Mouse (Mus musculus) gastrocnemius, postnatal 14 days (tissue): ENCODE measurements at regions not wholly inside any gene's neighbourhood (a gene's known extent, or its start where the extent isn't known, plus 50 kb on each side); places are given as distances from the start of the nearest gene placed in this dataset.

Experiments used
- DNase-seq: peaks from one replicate; pipeline ENCODE4 v3.0.0; 2021; ENCODE audit warnings: mixed read lengths
- intact Hi-C: fragments of 180-260 bp; cut with DNase I; formaldehyde crosslinking; loops from one replicate; pipeline ENCODE4 v1.15.1; 2025; ENCODE audit warnings: low total_unique reads

- intact Hi-C loops: no loop called here
- DNase-seq: no peak
Observed at GRCm38 (mm10) chr3:143156733-143157524, 275.1 kb upstream of the Pkn2 start.

GRCm38 (mm10) chr3:143156174-143156573, 274.4 kb upstream of the Pkn2 start:
- intact Hi-C loops: no loop called here
- no peak for DNase-seq

GRCm38 (mm10) chr3:143155556-143155955, 273.8 kb upstream of the Pkn2 start:
- no peak for DNase-seq
- intact Hi-C loops: no loop called here

DNA sequence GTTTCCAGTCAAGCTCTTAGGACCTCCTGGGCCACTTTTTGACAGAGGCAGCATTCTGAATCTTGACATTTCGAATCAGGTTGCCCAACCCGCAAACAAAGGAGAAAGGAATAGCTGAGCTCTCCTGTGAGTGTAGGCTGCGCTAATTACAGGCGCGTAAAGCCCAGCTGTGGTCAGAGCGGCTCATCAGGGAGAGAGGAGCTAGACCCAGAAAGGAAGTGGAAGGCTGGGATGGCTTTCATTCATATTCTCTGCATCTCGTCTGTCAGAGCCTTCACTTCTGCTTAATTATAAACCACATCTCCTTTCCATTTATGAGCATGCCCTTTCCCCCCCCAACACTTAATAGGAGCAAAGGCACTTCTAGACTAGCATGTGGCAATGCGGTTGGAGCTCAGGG, 265.7 kb upstream of the Pkn2 start:
- no peak for DNase-seq
- intact Hi-C loops: no loop called here

DNA sequence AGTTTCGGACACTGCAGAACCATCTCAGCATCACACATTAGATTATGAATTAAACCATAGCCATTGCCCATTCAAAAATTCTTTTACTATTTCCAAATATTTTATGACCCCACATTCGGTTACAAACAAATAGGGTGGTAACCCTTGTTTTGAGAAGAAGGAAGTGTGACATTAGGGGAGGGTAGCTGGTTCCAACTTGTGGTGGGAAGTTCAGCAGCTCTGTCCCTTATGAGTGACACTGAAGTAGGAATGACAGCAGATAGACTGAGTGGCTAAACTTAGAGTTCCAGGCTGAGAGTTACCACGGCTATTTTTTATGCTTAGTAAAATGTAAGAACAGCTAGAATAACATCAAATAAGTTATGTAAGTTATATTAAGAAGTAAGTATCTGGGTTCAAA, 257.1 kb upstream of the Pkn2 start:
- intact Hi-C loops: no loop called here
- no peak for DNase-seq

DNA sequence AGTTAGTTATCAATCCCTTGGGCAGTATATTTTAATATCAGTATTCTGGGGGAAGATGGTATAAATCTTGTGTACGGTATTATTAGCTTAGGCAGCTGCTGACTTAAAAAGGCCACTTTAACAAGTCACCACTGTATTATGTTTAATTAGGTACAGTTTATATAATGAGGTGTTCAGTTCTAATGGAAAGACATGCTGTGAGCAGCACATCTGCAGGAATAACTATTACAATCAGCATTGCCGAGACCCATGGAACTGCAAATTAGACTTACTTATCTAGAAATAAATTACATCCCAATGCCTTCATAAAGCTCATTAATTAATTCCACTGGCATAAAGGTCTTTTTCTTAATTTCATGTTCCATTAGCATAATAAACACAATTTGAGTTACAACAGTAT, 252.7 kb upstream of the Pkn2 start:
- no peak for DNase-seq
- intact Hi-C loops: no loop called here

GRCm38 (mm10) chr3:143107733-143108291, 226.0 kb upstream of the Pkn2 start:
- DNase-seq: no peak
- intact Hi-C loops: no loop called here

- intact Hi-C loops: no loop called here
- DNase-seq: no peak
Observed at GRCm38 (mm10) chr3:143104734-143105133, 222.9 kb upstream of the Pkn2 start.

DNA sequence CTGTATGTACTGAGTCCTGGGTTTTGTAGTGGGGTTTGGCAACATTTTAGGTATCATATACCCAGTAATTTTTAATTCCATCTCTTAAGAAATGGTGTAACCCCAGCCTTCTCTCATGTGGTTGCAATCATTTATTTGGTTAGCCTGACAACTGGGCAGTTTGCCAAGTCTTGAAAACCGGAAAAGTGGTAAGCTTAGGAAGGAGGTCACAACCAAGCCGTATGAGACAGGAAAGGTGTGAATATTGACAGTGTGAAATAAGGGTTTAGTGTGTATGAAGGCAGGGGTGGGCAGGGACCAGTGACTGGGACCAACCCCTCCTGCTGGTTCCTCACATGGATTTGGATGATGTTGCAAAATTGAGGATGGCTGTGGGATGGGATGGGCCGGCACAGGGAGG, 221.5 kb upstream of the Pkn2 start:
- intact Hi-C loops: no loop called here
- no peak for DNase-seq

- intact Hi-C loops: no loop called here
- no peak for DNase-seq
Observed at GRCm38 (mm10) chr3:143100810-143101645, 219.2 kb upstream of the Pkn2 start.

GRCm38 (mm10) chr3:143100203-143100602, 218.4 kb upstream of the Pkn2 start:
- intact Hi-C loops: no loop called here
- DNase-seq: no peak

DNA sequence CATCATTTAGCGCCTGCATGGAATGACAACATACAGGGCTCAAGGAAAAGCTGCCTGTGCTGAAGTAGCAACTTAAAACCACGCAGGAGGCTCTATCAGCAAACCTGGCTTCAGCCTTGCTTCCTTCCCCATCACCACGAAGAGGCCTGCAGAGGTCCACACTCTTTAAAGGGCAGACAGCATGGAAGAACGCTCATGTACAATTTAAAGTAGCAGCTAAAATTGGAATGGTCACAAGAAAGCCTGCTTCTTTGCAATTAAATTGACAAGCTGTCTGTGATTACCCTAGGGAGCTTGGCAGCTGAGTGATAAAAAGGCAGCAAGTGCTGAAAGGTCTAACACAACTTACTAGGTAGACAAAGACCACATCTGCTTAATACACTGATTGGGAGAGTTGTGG, 210.4 kb upstream of the Pkn2 start:
- intact Hi-C loops: no loop called here
- no peak for DNase-seq

DNA sequence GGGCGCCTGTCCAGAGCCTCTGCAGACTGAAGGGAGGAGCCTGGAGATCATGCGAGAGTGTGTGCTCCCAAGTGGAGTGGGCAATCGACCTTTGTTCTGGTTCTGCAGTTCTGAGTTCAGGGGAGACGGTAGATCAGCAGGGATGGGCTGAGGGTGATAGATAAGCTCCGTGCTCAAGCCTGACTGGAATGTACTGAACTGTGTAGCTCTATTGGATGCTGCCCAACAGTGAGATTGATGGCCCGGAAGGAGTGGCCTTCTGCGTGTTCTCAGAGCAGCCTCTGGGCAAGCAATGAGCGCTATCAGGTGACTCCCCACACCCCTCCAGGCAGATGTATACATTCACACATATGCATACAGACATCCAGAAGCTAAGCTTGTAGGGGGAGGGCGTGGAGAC, 209.1 kb upstream of the Pkn2 start:
- DNase-seq: no peak
- intact Hi-C loops: no loop called here

- intact Hi-C loops: no loop called here
- DNase-seq: no peak
Observed at GRCm38 (mm10) chr3:143090316-143090715, 208.5 kb upstream of the Pkn2 start.

DNA sequence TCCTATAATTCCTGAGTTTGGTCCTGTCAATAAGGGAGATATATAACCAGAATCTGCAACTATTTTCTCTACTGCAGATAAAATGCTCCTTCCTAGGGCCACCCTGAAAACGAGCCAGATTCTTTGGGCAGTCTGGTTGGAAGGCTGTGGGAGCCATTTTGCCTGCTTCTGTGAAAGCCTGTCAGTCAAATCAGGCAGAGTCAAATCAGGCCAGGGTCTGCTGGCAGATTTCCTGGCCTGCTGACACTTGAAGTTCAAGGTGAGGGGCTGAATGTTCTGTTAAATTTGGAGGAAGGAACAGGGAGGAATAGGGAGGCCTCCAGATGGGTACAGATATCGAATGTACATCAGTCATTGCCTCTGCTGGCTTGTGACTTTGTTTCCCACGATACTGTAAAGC, 206.0 kb upstream of the Pkn2 start:
- intact Hi-C loops: no loop called here
- no peak for DNase-seq

- no peak for DNase-seq
- intact Hi-C loops: no loop called here
Observed at GRCm38 (mm10) chr3:143078310-143078709, 196.5 kb upstream of the Pkn2 start.

DNA sequence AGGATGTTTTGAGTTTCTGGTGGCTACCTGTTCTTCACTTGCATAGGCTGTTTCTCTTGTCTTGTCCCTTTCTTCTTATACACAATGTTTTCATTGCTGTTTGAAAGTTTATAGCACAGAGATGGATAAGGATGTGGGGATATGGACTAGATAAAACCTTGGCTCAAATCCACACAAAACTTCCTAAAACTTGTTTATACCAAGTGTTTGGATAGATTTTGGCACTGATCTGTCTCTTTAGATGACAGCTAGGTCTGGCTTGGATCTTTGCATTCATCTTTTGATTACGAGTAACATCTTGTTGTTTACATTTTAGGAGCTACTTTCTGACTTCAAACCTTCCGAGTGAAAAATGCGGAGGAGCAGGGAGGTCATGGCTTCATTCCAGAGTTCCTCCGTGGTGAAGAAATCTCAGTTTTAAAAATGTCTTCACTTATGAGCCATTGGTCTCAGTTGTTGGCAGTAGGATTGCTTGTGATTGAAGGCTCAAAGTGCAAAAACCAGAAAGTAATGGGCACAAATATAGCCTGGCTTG, 190.1 kb upstream of the Pkn2 start:
- intact Hi-C loops: no loop called here

DNA sequence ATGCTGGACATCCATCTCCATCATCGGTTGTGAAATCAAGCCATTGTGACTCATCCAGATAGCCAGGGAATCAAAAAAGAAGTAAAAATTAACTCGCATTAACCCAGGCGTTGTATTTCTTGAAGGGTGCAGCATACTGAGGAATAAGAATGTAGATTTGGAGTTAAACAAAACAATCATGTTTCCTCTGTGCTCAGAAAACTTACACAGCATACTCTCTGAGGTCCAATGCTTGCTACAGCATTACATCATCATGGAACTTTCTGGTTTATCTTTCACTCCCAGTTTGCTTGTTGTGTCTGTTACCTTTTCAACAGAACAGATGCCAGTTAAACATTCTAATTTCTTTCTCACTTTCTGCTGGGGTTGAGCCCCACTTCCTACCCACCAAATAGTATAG, 173.1 kb upstream of the Pkn2 start:
- DNase-seq: no peak
- intact Hi-C loops: no loop called here

More for the DNA sequence above, 190.1 kb upstream of the Pkn2 start:
- DNase-seq: no peak

DNA sequence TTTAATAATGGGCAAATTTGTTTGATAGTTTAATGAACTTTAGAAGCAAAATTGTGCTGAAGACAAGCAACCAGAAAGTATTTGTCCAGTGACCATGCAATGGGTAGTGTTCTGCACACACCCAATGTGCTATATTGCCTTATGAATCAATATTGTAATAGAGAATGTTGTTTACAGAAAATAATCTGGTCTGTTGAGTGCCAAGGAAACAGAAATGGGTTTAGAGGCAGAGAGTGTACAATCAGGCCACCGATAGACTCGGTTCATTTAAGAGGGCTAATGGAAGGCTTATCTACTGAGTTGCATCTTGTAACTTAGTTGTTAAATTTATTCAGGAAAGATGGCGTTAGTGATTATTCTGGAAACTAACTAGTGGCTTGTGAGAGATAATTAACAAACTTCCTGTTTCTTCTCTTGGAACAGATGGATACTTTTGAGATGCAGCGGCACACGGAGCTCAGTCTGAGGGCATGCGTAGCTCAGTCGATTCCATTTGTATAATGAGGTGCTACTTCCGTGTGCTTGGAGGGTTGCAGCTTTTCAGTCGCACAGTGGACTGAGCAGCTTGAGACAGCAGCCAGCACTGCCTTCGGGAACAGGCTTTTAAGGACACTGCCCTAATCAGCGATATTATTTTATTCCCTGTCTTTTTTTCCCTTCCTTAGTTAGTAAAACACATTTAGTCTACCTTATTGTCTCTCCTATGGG, 171.6 kb upstream of the Pkn2 start:
- intact Hi-C loops: no loop called here
- no peak for DNase-seq

- intact Hi-C loops: no loop called here
Observed at GRCm38 (mm10) chr3:143040666-143041065, 158.9 kb upstream of the Pkn2 start.

More at GRCm38 (mm10) chr3:143040666-143041065, 158.9 kb upstream of the Pkn2 start:
- DNase-seq: no peak
